In the genomic region with DNA sequence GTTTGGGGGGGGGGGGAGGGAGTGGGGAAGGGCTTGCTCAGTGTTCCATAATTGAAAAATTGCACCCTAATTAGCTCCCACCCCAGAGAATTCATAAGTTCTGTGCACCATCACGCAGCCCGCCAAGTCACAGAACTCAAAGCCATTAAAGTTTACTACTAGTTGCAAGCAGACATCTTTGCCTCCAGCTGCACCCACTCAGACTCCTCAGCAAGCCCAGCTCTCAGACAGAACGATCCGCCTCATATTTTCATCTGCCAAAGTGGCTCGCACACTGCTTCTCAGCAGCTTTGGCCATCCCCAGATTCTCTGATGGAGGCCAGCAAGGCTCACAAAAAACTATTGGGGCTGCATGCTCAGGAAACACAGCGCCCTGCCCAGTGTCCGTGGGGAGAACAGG, we compare ENCODE assay signal across 14 mouse cellular contexts.
DNase-seq lines count a peak whose midpoint lies in the region; ATAC-seq lines count a peak whose summit lies in the region.
"Had no signal": no experiment of that assay in that cellular context is flagged by ENCODE, and none has a peak within 500 bp of the region (broad histone marks: within the 10 kb centered on the region; RNA-seq: fewer than 3 reads in every experiment).

No protein-coding gene starts in this region.

- no peaks in the 10 kb centered on the region for H3K36me3 ChIP-seq in kidney, embryonic 16.5 days (ENCODE audit: insufficient read depth, low read length)
- no peaks in the 10 kb centered on the region for H3K36me3 ChIP-seq in midbrain, embryonic 13.5 days
- H3K36me3 ChIP-seq in forebrain, embryonic 15.5 days = no peaks in the 10 kb centered on the region
- H3K36me3 ChIP-seq: embryonic facial prominence, embryonic 13.5 days; forebrain, embryonic 10.5 days; liver, embryonic 13.5 days; neural tube, embryonic 13.5 days had no signal

- DNase-seq in kidney, adult 8-10 months = no peak
- peak; percentile 15 for DNase-seq in urinary bladder, postnatal 25 days (ENCODE audit: low spot score)
- DNase-seq in urinary bladder, adult 2 months (ENCODE audit: low spot score) = no peak
- DNase-seq in heart, postnatal 4 days = peak; percentile 45
- DNase-seq: adrenal gland, postnatal 25 days; cerebellum, postnatal 14 days; liver, embryonic 13.5 days; thymus, postnatal 4 days had no signal

- H3K4me3 ChIP-seq in kidney, embryonic 16.5 days (ENCODE audit: low read length) = no peak overlapping the region
- no peak overlapping the region for H3K4me3 ChIP-seq in midbrain, embryonic 13.5 days (replicated peaks)
- H3K4me3 ChIP-seq in forebrain, embryonic 15.5 days = no peak overlapping the region
- H3K4me3 ChIP-seq: embryonic facial prominence, embryonic 13.5 days; forebrain, embryonic 10.5 days; liver, embryonic 13.5 days; neural tube, embryonic 13.5 days had no signal

- H3K27ac ChIP-seq in kidney, embryonic 16.5 days (ENCODE audit: low read length) = no peak overlapping the region
- H3K27ac ChIP-seq in midbrain, embryonic 13.5 days = no peak overlapping the region
- H3K27ac ChIP-seq in forebrain, embryonic 15.5 days (replicated peaks) = no peak overlapping the region
- H3K27ac ChIP-seq: embryonic facial prominence, embryonic 13.5 days; forebrain, embryonic 10.5 days; liver, embryonic 13.5 days; neural tube, embryonic 13.5 days had no signal

- no peaks in the 10 kb centered on the region for H3K9me3 ChIP-seq in kidney, embryonic 16.5 days (ENCODE audit: low read length)
- no peaks in the 10 kb centered on the region for H3K9me3 ChIP-seq in midbrain, embryonic 13.5 days
- H3K9me3 ChIP-seq in forebrain, embryonic 15.5 days = no peaks in the 10 kb centered on the region
- H3K9me3 ChIP-seq: embryonic facial prominence, embryonic 13.5 days; forebrain, embryonic 10.5 days; liver, embryonic 13.5 days; neural tube, embryonic 13.5 days had no signal

- no peak overlapping the region for H3K4me2 ChIP-seq in kidney, embryonic 16.5 days (replicated peaks; ENCODE audit: low read depth, low read length)
- no peak overlapping the region for H3K4me2 ChIP-seq in midbrain, embryonic 13.5 days (replicated peaks)
- H3K4me2 ChIP-seq in forebrain, embryonic 15.5 days (replicated peaks) = no peak overlapping the region
- H3K4me2 ChIP-seq: embryonic facial prominence, embryonic 13.5 days; liver, embryonic 13.5 days; neural tube, embryonic 13.5 days had no signal

- WGBS in kidney, embryonic 16.5 days = 44% methylated on average over 7 of the region's 7 CpGs
- WGBS in midbrain, embryonic 13.5 days = 90% methylated on average over 7 of the region's 7 CpGs
- 71% methylated on average over 7 of the region's 7 CpGs for WGBS in forebrain, embryonic 15.5 days

- H3K9ac ChIP-seq in kidney, embryonic 16.5 days (replicated peaks; ENCODE audit: low read length) = no peak overlapping the region
- no peak overlapping the region for H3K9ac ChIP-seq in midbrain, embryonic 13.5 days (replicated peaks)
- H3K9ac ChIP-seq in forebrain, embryonic 15.5 days (replicated peaks) = no peak overlapping the region
- H3K9ac ChIP-seq: embryonic facial prominence, embryonic 13.5 days; liver, embryonic 13.5 days; neural tube, embryonic 13.5 days had no signal

- H3K4me1 ChIP-seq in kidney, embryonic 16.5 days (ENCODE audit: insufficient read depth, low read length) = 0 out of 2 replicates have a peak, but pooled peaks cover under 1% of the 10 kb centered on the region
- H3K4me1 ChIP-seq in midbrain, embryonic 13.5 days (replicated peaks) = peaks cover 6% of the 10 kb centered on the region; the same call in 1 of the 2 replicates
- peaks cover 3% of the 10 kb centered on the region; the same call in 1 of the 2 replicates for H3K4me1 ChIP-seq in forebrain, embryonic 15.5 days

- ATAC-seq in kidney, embryonic 16.5 days (ENCODE audit: low FRiP score, low TSS enrichment) = peak; percentile 61
- ATAC-seq in midbrain, embryonic 13.5 days = no peak
- ATAC-seq in forebrain, embryonic 15.5 days (replicated peaks) = no peak

- peaks cover 10% of the 10 kb centered on the region for H3K27me3 ChIP-seq in kidney, embryonic 16.5 days (ENCODE audit: insufficient read depth, low read length)
- peaks cover 24% of the 10 kb centered on the region; the same call in 1 of the 2 replicates for H3K27me3 ChIP-seq in midbrain, embryonic 13.5 days
- H3K27me3 ChIP-seq in forebrain, embryonic 15.5 days = 0 out of 2 replicates have a peak, but pooled peaks cover 2% of the 10 kb centered on the region

Comparison
In these comparisons a context has a peak if more than half of its experiments do, and no peak if none do; other contexts are left out.
1. DNase-seq: peak in urinary bladder, postnatal 25 days (single experiment) and heart, postnatal 4 days (single experiment); none in kidney, adult 8-10 months (0 of 2) and urinary bladder, adult 2 months (single experiment).